Mouse (Mus musculus) cerebellum, adult 2 months (tissue): ENCODE results near the gene Ccnjl.

ENCODE experiments used
- CTCF ChIP-seq: fragments of 200-500 bp; IDR thresholded peaks from 2 replicates; pipeline ENCODE4 v1.5.1; 2011; ENCODE audit warnings: low read depth, mild to moderate bottlenecking, control low read depth, low read length, moderate library complexity, borderline replicate concordance; ENCODE audit not compliant: insufficient read depth
- POLR2A ChIP-seq: fragments of 200-500 bp; IDR thresholded peaks from 2 replicates; pipeline ENCODE4 v1.6.1; 2011; ENCODE audit warnings: low read length, control low read depth, borderline replicate concordance; ENCODE audit not compliant: insufficient read depth

- TF ChIP-seq CTCF (no peak), POLR2A (no peak)
Observed at GRCm38 (mm10) chr11:43585211-43586005, 56.8 kb downstream of the Ccnjl start.
